Mouse (Mus musculus) forebrain, embryonic 16.5 days (tissue): ENCODE measurements around the gene Ncapd2. TPM values are rescaled to one million over a fixed set of nuclear protein-coding genes. Genes with fewer than 3 reads are reported as not detected.

Source experiments
- ATAC-seq: fragments of 200-750 bp; cut with Nextera tagmentation; 2 replicates; pipeline ENCODE4 v1.8.0; 2017; ENCODE audit warnings: mild to moderate bottlenecking, moderate library complexity
- H3K27ac ChIP-seq: fragments of 300-500 bp; sonication (generic); 2 replicates; pipeline ENCODE4 v1.5.1; 2014; ENCODE audit warnings: low read length, control low read depth
- H3K27me3 ChIP-seq: fragments of 300-500 bp; sonication (generic); replicated peaks from 2 replicates; pipeline ENCODE4 v1.6.1; 2014; ENCODE audit warnings: low read length; ENCODE audit not compliant: control insufficient read depth, insufficient read depth
- H3K36me3 ChIP-seq: fragments of 300-500 bp; sonication (generic); 2 replicates; pipeline ENCODE4 v1.6.1; 2014; ENCODE audit not compliant: control insufficient read depth, insufficient read depth
- H3K4me1 ChIP-seq: fragments of 300-500 bp; sonication (generic); replicated peaks from 2 replicates; pipeline ENCODE4 v1.6.1; 2014; ENCODE audit warnings: low read length; ENCODE audit not compliant: control insufficient read depth, insufficient read depth
- H3K4me2 ChIP-seq: fragments of 300-500 bp; sonication (generic); 2 replicates; pipeline ENCODE4 v1.6.1; 2014; ENCODE audit warnings: mild to moderate bottlenecking, low read length, control low read depth
- H3K4me3 ChIP-seq: fragments of 300-500 bp; sonication (generic); replicated peaks from 2 replicates; pipeline ENCODE4 v1.5.1; 2014; ENCODE audit warnings: mild to moderate bottlenecking, low read length, control low read depth
- H3K9ac ChIP-seq: fragments of 300-500 bp; sonication (generic); replicated peaks from 2 replicates; pipeline ENCODE4 v1.6.1; 2014; ENCODE audit warnings: low read depth, low read length, control low read depth
- H3K9me3 ChIP-seq: fragments of 300-500 bp; sonication (generic); 2 replicates; pipeline ENCODE4 v1.6.1; 2016; ENCODE audit warnings: low read length; ENCODE audit not compliant: control insufficient read depth
- WGBS: fragments of 180-500 bp; shearing (Covaris S2); extraction: QIAGEN DNeasy Blood & Tissue Kit; methylation state at CpG from one replicate; pipeline ENCODE4 v1.1.7; 2014; 5-methylcytosine and 5-hydroxymethylcytosine counted together
- polyA plus RNA-seq: library from polyadenylated mRNA; unstranded; fragments of >200 nt; fragmentation: Nextera tagmentation; extraction: Ambion mirVana; gene quantifications from 2 replicates; pipeline ENCODE4 v1.2.1, GENCODE M21; 2015

Gene Ncapd2
- polyA plus RNA-seq, 1 experiment from 2014 or later: 91.6 TPM

- H3K9me3 ChIP-seq: no peaks in the 10 kb centered on the region
- peaks cover 6% of the 10 kb centered on the region for H3K4me1 ChIP-seq
- H3K4me3 ChIP-seq: no peak overlapping the region
- H3K27me3 ChIP-seq: peaks cover 8% of the 10 kb centered on the region
- no peak overlapping the region for H3K4me2 ChIP-seq
- WGBS: 86% methylated on average over 11 of the region's 11 CpGs
- no peaks in the 10 kb centered on the region for H3K36me3 ChIP-seq
- no peak for ATAC-seq
- H3K9ac ChIP-seq: no peak overlapping the region
- no peak overlapping the region for H3K27ac ChIP-seq
Observed at GRCm38 (mm10) chr6:125217899-125218298, 26.4 kb upstream of the Ncapd2 start.

GRCm38 (mm10) chr6:125216898-125217297 is 25.4 kb upstream of the Ncapd2 start:
- H3K4me3 ChIP-seq: no peak overlapping the region
- H3K4me1 ChIP-seq: peaks cover 6% of the 10 kb centered on the region
- WGBS: 76% methylated on average over 2 of the region's 2 CpGs
- H3K9me3 ChIP-seq: no peaks in the 10 kb centered on the region
- H3K4me2 ChIP-seq: no peak overlapping the region
- H3K27ac ChIP-seq: no peak overlapping the region
- H3K27me3 ChIP-seq: peaks cover 11% of the 10 kb centered on the region
- no peak for ATAC-seq
- H3K36me3 ChIP-seq: no peaks in the 10 kb centered on the region
- no peak overlapping the region for H3K9ac ChIP-seq

DNA sequence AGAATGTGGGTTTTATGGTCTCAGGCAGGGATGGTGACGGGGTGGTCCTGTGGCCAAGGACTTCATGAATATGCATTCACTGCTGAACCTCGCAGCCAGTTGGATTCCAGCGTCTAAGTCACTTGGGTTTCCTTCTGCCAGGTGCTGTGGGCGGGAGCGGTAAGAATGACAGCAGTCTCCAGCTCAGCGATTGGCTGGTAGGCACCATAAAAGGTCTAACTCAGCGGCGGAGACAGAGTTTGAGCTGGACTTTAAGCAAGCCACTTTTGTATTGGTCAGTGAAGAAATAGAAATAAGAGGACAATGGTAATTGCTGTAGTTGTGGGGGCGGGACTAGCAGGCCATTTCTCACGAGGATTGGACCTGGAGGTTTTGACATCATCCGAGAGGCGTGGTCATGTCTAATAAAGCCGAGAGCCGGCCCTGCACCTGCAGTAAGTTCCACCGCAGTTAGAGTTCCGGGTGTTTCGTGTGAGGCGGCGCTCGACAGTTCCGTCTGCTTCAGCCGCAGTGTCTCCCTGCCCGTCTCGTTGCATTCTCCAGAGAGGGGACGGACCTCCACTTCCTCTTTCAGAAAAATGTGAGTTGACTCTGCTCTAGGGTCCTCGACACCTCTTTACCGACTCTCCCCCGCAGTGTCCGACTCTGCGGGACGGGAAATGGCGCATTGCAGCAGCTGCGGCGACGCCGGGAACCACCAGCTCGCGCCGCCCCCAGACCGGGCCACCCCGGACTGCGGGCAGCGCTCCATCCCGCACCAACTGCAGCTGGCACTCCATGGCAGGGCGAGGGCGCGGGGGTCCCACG is 23.9 kb upstream of the Ncapd2 start, which contains the start of gene Vamp1:
TSS of gene Vamp1 (plus strand) at position 404 of the 807 bp plus-strand sequence.
- H3K9me3 ChIP-seq: no peaks in the 10 kb centered on the region
- peaks cover 6% of the 10 kb centered on the region for H3K4me1 ChIP-seq
- H3K4me3 ChIP-seq: peak within 1 kb of the TSS; percentile 81
- peak within 1 kb of the TSS; percentile 83 for H3K9ac ChIP-seq
- WGBS: under 1% methylated on average over 45 of the region's 48 CpGs
- peak within 1 kb of the TSS; percentile 98 for H3K4me2 ChIP-seq
- H3K36me3 ChIP-seq: no peaks in the 10 kb centered on the region
- peaks cover 11% of the 10 kb centered on the region for H3K27me3 ChIP-seq
- peak within 1 kb of the TSS; percentile 84 for H3K27ac ChIP-seq
- ATAC-seq: peak; percentile 97

GRCm38 (mm10) chr6:125213715-125214114 is 22.2 kb upstream of the Ncapd2 start:
- Histone ChIP-seq H3K27me3 (peaks cover 11% of the 10 kb centered on the region), H3K9ac (no peak overlapping the region), H3K9me3 (no peaks in the 10 kb centered on the region), H3K36me3 (no peaks in the 10 kb centered on the region), H3K4me2 (no peak overlapping the region), H3K4me3 (no peak overlapping the region), H3K4me1 (peaks cover 6% of the 10 kb centered on the region), H3K27ac (no peak overlapping the region)
- ATAC-seq: no peak
- 82% methylated on average over 6 of the region's 6 CpGs for WGBS

DNA sequence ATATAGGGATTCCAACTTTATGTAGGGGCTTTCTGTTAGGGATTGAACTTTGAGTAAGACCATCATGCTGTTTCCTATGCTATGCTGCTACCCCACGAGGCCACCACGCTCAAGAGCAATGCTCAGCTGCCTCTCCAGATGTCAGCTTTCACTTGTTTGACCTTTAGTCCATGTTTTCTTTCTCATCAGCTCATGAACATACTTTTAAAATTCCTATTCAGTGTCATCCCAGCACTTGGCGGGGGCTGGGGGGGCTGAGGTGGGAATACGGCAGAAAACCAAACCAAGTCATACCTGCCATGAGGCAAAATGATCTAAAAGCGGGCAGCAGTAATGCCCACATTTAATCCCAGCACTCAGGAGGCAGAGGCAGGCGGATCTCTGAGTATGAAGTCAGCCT is 21.6 kb upstream of the Ncapd2 start:
- no peak for ATAC-seq
- Histone ChIP-seq H3K27me3 (peaks cover 11% of the 10 kb centered on the region), H3K4me1 (peaks cover 6% of the 10 kb centered on the region), H3K4me3 (no peak overlapping the region), H3K27ac (no peak overlapping the region), H3K36me3 (no peaks in the 10 kb centered on the region), H3K4me2 (no peak overlapping the region), H3K9ac (no peak overlapping the region), H3K9me3 (no peaks in the 10 kb centered on the region)
- 77% methylated on average over 6 of the region's 6 CpGs for WGBS

DNA sequence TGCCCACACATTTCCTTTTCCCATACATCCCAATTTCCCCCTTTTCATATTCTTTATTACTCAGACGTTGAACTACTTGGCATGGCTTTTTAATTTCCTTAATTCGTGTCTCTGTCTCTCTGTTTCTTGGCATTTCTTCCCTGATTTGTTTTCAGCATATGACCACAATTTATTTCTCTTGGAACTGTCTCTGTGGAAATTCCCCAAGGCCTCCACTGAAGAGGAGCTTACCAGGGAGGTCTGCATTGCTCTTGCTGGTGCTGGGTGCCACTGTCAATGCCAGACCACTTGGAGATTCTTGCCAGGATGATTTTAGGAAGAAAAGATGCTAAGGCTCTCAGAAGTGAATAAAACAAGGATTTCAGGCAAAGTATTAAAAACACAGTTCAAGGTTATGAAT is 21.1 kb upstream of the Ncapd2 start:
- Histone ChIP-seq H3K4me1 (peaks cover 6% of the 10 kb centered on the region), H3K27ac (no peak overlapping the region), H3K4me3 (no peak overlapping the region), H3K36me3 (no peaks in the 10 kb centered on the region), H3K4me2 (no peak overlapping the region), H3K9ac (no peak overlapping the region), H3K27me3 (peaks cover 11% of the 10 kb centered on the region), H3K9me3 (no peaks in the 10 kb centered on the region)
- 38% methylated on average over 2 of the region's 2 CpGs for WGBS
- ATAC-seq: no peak

DNA sequence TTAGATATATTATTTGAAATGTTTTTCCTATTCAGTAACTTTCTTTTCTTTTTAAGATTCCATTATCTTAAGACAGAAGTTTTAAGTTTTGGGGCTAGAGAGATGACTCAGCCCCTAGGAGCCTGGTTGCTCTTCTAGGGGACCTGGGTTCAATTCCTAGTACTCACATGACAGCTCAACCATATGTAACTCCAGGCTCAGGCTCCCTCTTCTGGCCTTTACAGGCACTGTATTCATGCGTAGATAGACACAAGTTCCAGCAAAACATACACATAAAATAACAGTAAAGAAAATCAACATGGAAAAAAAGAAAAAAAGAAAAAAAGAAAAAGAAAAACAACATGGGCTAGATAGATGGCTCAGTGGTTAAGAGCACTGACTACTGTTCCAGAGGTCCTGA is 18.9 kb upstream of the Ncapd2 start:
- Histone ChIP-seq H3K36me3 (no peaks in the 10 kb centered on the region), H3K4me2 (no peak overlapping the region)
- 93% methylated on average over 1 of the region's 1 CpGs for WGBS

DNA sequence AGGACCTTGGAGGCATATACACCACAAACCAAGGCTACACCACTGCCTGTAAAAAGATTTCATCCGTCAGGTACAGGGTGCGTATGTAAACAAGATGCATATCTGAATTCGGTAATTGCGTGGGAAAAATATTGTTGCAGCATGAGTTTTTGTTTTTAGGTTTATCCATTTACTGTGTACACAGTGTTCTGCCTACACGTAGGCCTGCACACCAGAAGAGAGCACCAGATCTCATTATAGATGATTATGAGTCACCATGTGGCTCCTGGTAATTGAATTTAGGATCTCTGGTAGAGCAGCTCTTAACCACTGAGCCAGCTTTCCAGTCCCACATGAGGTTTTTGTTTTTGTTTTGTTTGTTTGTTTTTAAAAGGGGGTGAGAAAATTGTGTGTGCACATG is 5.7 kb upstream of the Ncapd2 start:
- Histone ChIP-seq H3K4me3 (no peak overlapping the region), H3K9me3 (no peaks in the 10 kb centered on the region), H3K27ac (no peak overlapping the region), H3K9ac (no peak overlapping the region), H3K4me2 (no peak overlapping the region), H3K27me3 (no peaks in the 10 kb centered on the region), H3K36me3 (peaks cover 4% of the 10 kb centered on the region; the same call in 1 of the 2 replicates), H3K4me1 (peaks cover 12% of the 10 kb centered on the region)
- 89% methylated on average over 5 of the region's 5 CpGs for WGBS
- no peak for ATAC-seq

More for the DNA sequence above, 18.9 kb upstream of the Ncapd2 start:
- no peak overlapping the region for H3K9ac ChIP-seq
- H3K27ac ChIP-seq: no peak overlapping the region
- peaks cover 11% of the 10 kb centered on the region for H3K27me3 ChIP-seq
- no peaks in the 10 kb centered on the region for H3K4me1 ChIP-seq
- H3K4me3 ChIP-seq: no peak overlapping the region
- H3K9me3 ChIP-seq: no peaks in the 10 kb centered on the region
- no peak for ATAC-seq

DNA sequence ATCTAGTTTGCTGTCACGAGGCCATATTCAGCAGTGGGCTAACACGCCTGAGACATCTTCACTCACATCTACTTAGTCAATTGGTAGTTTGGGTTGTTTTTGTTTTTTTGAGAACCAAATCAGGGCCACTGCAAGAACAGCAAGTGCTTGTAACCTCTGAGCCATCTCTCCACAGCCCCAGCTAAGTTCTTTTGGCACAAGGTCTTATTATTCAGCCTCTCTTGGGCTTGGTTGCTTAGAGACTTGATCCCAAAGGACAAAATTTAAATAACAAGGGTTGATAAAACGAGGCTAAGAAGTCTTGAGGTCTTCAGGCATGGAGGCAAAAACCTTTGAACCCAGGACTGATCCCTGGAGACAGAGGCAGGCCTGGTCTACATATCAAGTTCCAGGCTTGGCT is 4.8 kb upstream of the Ncapd2 start:
- WGBS: 48% methylated on average over 3 of the region's 3 CpGs
- Histone ChIP-seq H3K4me2 (no peak overlapping the region), H3K4me1 (peaks cover 12% of the 10 kb centered on the region), H3K27ac (no peak overlapping the region), H3K27me3 (no peaks in the 10 kb centered on the region), H3K9ac (no peak overlapping the region), H3K36me3 (peaks cover 4% of the 10 kb centered on the region; the same call in 1 of the 2 replicates), H3K4me3 (no peak overlapping the region), H3K9me3 (no peaks in the 10 kb centered on the region)
- no peak for ATAC-seq
